Mouse (Mus musculus) liver, embryonic 14.5 days (tissue): ENCODE measurements at regions not wholly inside any gene's neighbourhood (a gene's known extent, or its start where the extent isn't known, plus 50 kb on each side); places are given as distances from the start of the nearest gene placed in this dataset.

Experiments
- CTCF ChIP-seq: IDR thresholded peaks from 2 replicates; pipeline ENCODE4 v1.5.1; 2016; ENCODE audit warnings: antibody characterized with exemption, low read depth, control low read depth
- EP300 ChIP-seq: IDR thresholded peaks from 2 replicates; pipeline ENCODE4 v1.6.1; 2016; ENCODE audit warnings: antibody characterized with exemption, low read depth

DNA sequence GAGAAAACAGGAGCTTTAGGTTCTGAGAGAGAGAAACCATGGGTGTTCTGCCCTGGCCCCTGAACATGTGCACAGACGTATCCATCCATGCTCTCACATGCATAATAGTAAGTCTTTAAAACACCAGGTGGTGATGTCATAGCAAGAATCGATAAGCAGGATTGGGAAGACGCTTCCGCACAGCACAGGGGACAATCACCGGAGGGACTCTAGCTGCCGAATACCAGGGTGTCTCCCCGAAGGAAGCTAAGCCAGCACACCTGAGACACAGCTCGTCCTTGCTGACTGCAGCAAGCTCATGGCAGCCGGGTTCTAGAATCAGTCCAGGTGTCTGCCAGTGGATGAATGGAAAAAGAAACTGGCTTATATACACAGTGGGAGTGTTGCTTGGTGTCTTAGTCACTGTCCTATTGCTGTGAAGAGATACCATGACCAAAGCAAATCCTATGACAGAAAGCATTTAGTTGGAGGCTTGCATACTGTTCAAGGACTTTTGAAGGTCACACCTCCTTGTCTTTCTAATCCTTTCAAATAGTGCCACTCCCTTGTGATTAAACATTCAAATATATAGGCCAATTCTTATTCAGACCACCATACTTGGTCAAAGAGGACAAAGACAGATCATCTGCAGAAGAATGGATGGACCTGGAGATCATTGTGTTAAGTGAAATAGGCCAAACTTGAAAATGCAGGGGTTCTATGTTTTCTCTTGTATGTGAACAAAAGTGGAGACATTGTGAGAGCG lies 124.4 kb downstream of the Anxa2 start:
- TF ChIP-seq EP300 (no peak), CTCF (no peak)
